Mouse (Mus musculus) small intestine, adult 2 months (tissue): ENCODE measurements around the gene Mgat3.

Source experiments
- CTCF ChIP-seq: fragments of 200-500 bp; IDR thresholded peaks from 2 replicates; pipeline ENCODE4 v1.5.1; 2012; ENCODE audit warnings: low read depth, mild to moderate bottlenecking, control low read depth, inconsistent platforms, low read length, moderate library complexity, mixed read lengths; ENCODE audit not compliant: insufficient replicate concordance, insufficient read length; ENCODE audit errors: extremely low read depth
- POLR2A ChIP-seq: fragments of 200-500 bp; IDR thresholded peaks from 2 replicates; pipeline ENCODE4 v1.6.1; 2012; ENCODE audit warnings: low read depth, mild to moderate bottlenecking, control low read depth, inconsistent platforms, low read length, moderate library complexity

DNA sequence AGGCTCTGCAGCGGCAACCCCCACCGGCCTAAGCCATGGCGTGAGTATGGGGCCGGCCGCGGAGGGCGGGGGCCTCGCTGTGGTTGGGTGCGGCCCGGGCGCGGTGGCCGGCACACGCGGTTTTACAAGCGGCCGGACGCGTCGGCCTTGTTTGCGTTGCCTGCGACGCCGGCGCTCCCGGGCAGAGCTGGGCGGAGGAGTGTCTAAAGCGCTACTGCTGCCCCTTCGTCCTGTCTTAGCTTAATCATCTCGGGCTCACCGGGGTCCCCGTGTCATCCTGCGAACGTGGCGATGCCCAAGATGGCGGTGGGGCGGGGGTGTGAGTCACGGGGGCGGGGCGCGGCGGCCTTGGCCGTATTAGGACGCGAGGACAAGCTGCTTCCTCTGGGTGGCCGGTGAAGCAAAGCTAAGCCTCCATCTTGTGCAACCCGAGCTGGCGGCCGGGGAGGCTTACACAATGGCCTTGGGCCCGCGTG lies 82.2 kb downstream of the Mgat3 start:
- TF ChIP-seq CTCF (no peak), POLR2A (no peak; the same call in 1 of the 2 replicates)
